Mouse (Mus musculus) kidney, embryonic 15.5 days (tissue): ENCODE data around the gene Hpse2. TPM values are rescaled to one million over a fixed set of nuclear protein-coding genes. Genes with fewer than 3 reads are reported as not detected.

Experiments used
- ATAC-seq: fragments of 200-750 bp; cut with Nextera tagmentation; replicated peaks from 2 replicates; pipeline ENCODE4 v1.8.0; 2017; ENCODE audit warnings: moderate TSS enrichment; ENCODE audit not compliant: low FRiP score
- H3K27ac ChIP-seq: fragments of 300-500 bp; sonication (generic); 2 replicates; pipeline ENCODE4 v1.5.1; 2015; ENCODE audit warnings: mild to moderate bottlenecking, inconsistent platforms
- H3K27me3 ChIP-seq: fragments of 300-500 bp; sonication (generic); 2 replicates; pipeline ENCODE4 v1.6.1; 2015; ENCODE audit warnings: inconsistent platforms
- H3K36me3 ChIP-seq: fragments of 300-500 bp; sonication (generic); 2 replicates; pipeline ENCODE4 v1.6.1; 2015; ENCODE audit warnings: inconsistent platforms
- H3K4me1 ChIP-seq: fragments of 300-500 bp; sonication (generic); 2 replicates; pipeline ENCODE4 v1.6.1; 2015; ENCODE audit warnings: inconsistent platforms
- H3K4me2 ChIP-seq: fragments of 300-500 bp; sonication (generic); 2 replicates; pipeline ENCODE4 v1.6.1; 2015; ENCODE audit warnings: moderate library complexity, mild to moderate bottlenecking, inconsistent platforms
- H3K4me3 ChIP-seq: fragments of 300-500 bp; sonication (generic); replicated peaks from 2 replicates; pipeline ENCODE4 v1.5.1; 2015; ENCODE audit warnings: mild to moderate bottlenecking, inconsistent platforms
- H3K9ac ChIP-seq: fragments of 300-500 bp; sonication (generic); 2 replicates; pipeline ENCODE4 v1.6.1; 2015; ENCODE audit warnings: mild to moderate bottlenecking, inconsistent platforms
- H3K9me3 ChIP-seq: fragments of 300-500 bp; sonication (generic); replicated peaks from 2 replicates; pipeline ENCODE4 v1.6.1; 2016; ENCODE audit warnings: inconsistent platforms
- WGBS: fragments of 180-500 bp; shearing (Covaris S2); methylation state at CpG from one replicate; pipeline ENCODE4 v1.1.7; 2015; ENCODE audit warnings: mixed read lengths; 5-methylcytosine and 5-hydroxymethylcytosine counted together
- polyA plus RNA-seq: library from polyadenylated mRNA; unstranded; fragments of >200 nt; fragmentation: Nextera tagmentation; extraction: Ambion mirVana; gene quantifications from 2 replicates; pipeline ENCODE4 v1.2.1, GENCODE M21; 2015

Gene Hpse2
- polyA plus RNA-seq, 1 experiment from 2014 or later: 1.8 TPM

DNA sequence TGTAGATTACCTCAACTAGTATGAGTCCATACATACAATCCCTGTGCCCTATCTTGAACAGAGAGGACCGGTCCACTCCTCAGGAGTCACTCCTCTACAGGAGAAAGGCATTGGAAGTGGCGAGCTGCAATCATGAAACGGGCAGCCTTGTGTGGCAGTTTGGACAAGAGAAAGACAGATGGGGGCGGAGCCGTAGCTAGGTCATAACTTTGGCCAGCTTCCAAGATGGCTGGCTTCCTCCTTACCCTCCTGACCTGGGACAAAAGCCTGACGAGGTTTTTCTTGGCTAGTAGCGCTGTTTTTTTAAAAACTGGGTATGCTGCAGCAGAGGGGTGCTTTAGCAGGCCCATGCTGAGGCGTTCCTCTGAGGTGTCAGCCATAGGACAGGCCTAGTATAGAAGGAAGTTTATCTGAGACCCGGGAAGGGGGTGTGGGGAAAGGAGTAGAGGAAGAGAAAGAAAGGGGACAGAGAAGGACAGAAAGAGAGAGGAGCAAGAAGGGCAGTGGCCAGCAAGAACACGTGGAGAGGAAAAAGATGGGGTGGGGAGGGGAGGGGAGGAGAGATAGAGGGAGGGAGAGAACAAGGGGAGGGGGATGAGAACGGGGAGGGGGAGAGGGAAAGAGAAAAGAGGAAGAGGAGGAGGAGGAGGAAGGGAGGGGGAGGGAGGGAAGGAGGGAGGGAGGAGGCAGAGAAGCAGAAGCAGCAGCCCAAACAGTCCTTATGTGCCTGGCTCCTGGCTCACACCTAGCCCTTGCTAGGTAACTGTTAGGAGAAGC is 634.8 kb downstream of the Hpse2 start:
- no peaks in the 10 kb centered on the region for H3K36me3 ChIP-seq
- 19% methylated on average over 11 of the region's 11 CpGs for WGBS
- peak overlapping the region; percentile 53; the same call in 1 of the 2 replicates for H3K9ac ChIP-seq
- H3K4me1 ChIP-seq: peaks cover 73% of the 10 kb centered on the region
- peak overlapping the region; percentile 42 for H3K4me3 ChIP-seq
- peak overlapping the region; percentile 65 for H3K4me2 ChIP-seq
- H3K9me3 ChIP-seq: no peaks in the 10 kb centered on the region
- H3K27ac ChIP-seq: peak overlapping the region; percentile 96
- H3K27me3 ChIP-seq: no peaks in the 10 kb centered on the region
- ATAC-seq: peak; percentile 50

DNA sequence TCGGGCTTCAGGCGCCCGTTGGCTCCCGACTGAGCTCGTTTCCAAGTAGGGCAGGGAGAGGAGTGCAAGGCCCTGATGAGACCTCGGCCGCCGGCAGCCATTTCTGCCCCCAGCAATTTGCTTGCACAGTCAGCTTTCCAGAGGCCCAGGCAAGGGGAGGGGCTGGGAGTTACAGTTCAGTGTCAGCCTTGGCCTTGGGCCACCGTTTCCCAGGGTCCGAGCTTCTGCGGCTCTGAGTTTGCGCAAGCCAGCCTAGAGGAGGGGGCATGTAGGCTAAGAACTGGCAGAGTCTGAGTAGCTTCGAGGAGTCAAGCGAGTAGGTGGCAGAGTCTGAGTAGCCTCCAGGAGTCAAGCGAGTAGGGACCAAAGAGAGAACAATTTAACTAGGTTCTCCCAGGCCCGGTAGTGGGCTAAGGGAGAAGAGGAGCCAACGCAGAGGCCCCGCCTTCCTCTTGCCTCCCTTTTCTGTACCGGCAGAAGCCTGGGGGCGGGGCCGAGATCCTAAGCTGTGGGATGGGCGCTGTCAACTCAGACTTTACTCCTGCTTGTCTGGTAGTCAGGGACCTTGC is 635.7 kb downstream of the Hpse2 start, which contains the start of gene Pyroxd2:
Gene Pyroxd2, minus strand, starts transcription at position 413 of the 569 bp plus-strand sequence.
- Histone ChIP-seq H3K27ac (peak within 1 kb of the TSS; percentile 96), H3K9ac (peak within 1 kb of the TSS; percentile 53), H3K9me3 (no peaks in the 10 kb centered on the region), H3K4me1 (peaks cover 65% of the 10 kb centered on the region), H3K4me2 (peak within 1 kb of the TSS; percentile 65), H3K36me3 (no peaks in the 10 kb centered on the region), H3K4me3 (peak within 1 kb of the TSS; percentile 42), H3K27me3 (no peaks in the 10 kb centered on the region)
- WGBS: 2% methylated on average over 22 of the region's 22 CpGs
- ATAC-seq: peak; percentile 88

DNA sequence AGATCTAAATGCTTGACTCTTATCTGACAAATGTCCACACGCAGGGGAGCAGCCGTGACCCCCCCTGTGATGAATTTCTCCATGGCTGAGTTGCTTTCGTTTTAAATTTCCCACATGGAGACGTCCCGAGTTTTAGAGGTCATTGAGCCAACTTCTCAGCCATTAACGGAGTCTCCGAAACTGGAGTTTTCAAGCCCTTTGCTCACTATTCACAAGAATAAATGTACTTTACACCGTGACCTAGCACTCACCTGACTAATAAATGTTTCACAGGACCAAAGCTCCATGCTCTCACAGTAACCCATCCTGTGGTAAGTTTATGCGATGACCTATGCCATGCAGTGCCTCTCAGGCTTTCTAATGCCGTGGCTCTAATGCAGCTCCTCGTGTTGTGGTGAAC is 638.0 kb downstream of the Hpse2 start:
- 51% methylated on average over 11 of the region's 11 CpGs for WGBS
- Histone ChIP-seq H3K36me3 (no peaks in the 10 kb centered on the region), H3K4me3 (no peak overlapping the region), H3K9me3 (no peaks in the 10 kb centered on the region), H3K4me2 (no peak overlapping the region), H3K27me3 (no peaks in the 10 kb centered on the region), H3K9ac (no peak overlapping the region), H3K27ac (no peak overlapping the region), H3K4me1 (peaks cover 58% of the 10 kb centered on the region)
- no peak for ATAC-seq

DNA sequence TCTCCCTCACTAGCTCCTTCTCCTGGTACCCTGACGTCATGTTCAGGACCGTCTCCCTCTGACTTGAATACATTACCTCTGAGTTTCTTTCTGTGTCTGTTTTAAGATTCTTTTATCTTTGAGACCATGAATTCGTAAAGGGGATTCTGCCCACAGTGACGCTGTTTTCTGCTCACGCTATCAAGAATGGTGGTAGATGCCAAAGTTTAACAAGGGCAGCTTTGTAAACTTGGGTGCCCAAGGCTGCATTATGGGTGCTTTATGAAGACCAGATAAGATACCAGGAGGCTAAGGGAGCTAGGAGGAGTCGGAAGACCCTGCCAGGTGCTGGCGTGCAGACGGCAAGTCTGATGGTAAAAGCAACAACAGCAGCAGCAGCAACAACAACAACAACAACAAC is 641.5 kb downstream of the Hpse2 start:
- no peaks in the 10 kb centered on the region for H3K36me3 ChIP-seq
- WGBS: 91% methylated on average over 8 of the region's 8 CpGs

DNA sequence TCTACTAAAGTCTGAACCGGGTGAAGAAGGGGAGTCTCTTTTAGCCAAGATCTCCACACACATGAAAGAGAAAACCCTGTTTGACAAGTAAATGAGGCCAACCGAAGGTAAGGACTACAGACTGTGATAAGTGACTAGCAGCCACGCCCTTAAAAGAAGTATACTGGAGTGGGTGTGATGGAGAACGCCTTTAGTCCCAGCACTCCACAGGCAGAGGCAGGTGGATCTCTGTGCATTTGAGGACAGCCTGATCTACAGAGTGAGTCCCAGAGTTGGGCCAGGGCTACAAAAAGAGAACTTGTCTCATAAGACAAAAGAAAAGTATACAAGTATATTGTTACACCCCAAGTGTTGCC is 642.3 kb downstream of the Hpse2 start:
- H3K4me2 ChIP-seq: no peak overlapping the region
- no peak for ATAC-seq
- H3K9ac ChIP-seq: no peak overlapping the region
- no peak overlapping the region for H3K27ac ChIP-seq
- no peak overlapping the region for H3K4me3 ChIP-seq
- H3K4me1 ChIP-seq: peaks cover 30% of the 10 kb centered on the region
- no peaks in the 10 kb centered on the region for H3K36me3 ChIP-seq
- H3K27me3 ChIP-seq: peaks cover 5% of the 10 kb centered on the region; the same call in 1 of the 2 replicates
- no peaks in the 10 kb centered on the region for H3K9me3 ChIP-seq
- WGBS: 73% methylated on average over 4 of the region's 4 CpGs

More for the DNA sequence above, 641.5 kb downstream of the Hpse2 start:
- no peak overlapping the region for H3K9ac ChIP-seq
- H3K27me3 ChIP-seq: peaks cover 5% of the 10 kb centered on the region; the same call in 1 of the 2 replicates
- H3K9me3 ChIP-seq: no peaks in the 10 kb centered on the region
- no peak overlapping the region for H3K27ac ChIP-seq
- ATAC-seq: no peak
- peaks cover 37% of the 10 kb centered on the region for H3K4me1 ChIP-seq
- H3K4me2 ChIP-seq: no peak overlapping the region
- H3K4me3 ChIP-seq: no peak overlapping the region

DNA sequence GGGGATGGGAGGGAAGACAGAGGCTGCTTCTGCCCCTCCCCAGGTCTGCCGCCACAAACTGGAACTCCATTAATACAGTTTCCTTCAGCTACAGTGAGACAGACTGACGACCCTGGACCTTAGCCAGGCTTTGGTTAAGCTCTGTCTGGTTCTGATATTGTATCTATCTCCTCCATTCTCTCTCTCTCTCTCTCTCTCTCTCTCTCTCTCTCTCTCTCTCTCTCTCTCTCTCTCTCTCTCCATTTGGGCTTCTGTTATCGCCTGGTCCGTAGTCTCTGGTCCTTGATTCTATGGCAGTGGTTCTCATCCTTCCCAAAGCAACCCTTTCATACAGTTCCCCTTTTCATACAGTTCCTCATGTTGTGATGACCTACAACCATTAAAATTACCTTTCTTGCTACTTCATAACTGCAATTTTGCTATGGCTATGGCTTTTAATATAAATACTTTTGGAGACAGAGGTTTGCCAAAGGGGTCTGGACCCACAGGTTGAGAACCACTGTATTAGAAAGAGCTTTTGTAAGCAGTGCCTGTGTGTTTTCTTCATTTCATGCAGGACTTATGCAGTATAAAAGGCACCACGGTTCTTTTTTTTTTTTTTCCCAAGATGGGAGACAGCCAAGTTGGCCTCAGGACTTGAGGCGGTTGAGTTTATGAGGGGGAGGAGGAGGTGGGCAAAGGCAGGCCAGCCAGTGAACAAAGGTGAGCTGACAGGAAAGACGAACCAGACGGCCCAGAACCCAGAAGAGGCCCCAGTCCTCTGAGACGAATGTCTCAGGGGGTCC is 642.9 kb downstream of the Hpse2 start:
- no peaks in the 10 kb centered on the region for H3K9me3 ChIP-seq
- ATAC-seq: no peak
- WGBS: 50% methylated on average over 9 of the region's 9 CpGs
- H3K36me3 ChIP-seq: no peaks in the 10 kb centered on the region
- peaks cover 5% of the 10 kb centered on the region; the same call in 1 of the 2 replicates for H3K27me3 ChIP-seq
- H3K27ac ChIP-seq: 0 out of 2 replicates have a peak overlapping the region, but pooled peaks have one; percentile 4
- peaks cover 24% of the 10 kb centered on the region for H3K4me1 ChIP-seq
- no peak overlapping the region for H3K4me2 ChIP-seq
- no peak overlapping the region for H3K9ac ChIP-seq
- no peak overlapping the region for H3K4me3 ChIP-seq

DNA sequence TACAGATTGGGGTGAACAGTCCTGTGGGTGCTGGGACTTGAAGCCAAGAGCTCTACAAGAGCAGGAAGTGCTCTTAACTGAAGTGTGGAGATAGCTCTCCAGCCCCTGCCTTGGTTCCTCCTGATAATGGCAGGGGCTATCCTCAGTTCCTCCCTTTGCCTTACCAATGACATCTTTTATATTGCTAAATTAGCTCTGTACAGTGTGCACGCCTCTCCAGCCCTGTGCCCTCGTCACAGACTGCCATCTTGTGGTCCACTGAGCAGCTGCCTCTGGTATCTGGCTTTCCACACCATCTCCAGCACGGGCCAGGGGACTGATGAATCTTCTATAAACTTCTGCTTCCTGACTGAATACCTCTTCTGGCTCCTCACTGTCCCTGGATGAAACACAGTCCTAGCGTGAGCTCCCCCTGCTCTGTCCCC is 644.0 kb downstream of the Hpse2 start:
- Histone ChIP-seq H3K4me2 (no peak overlapping the region), H3K36me3 (no peaks in the 10 kb centered on the region), H3K9ac (no peak overlapping the region), H3K4me3 (no peak overlapping the region), H3K4me1 (peaks cover 14% of the 10 kb centered on the region), H3K9me3 (no peaks in the 10 kb centered on the region), H3K27ac (0 out of 2 replicates have a peak overlapping the region, but pooled peaks have one; percentile 4), H3K27me3 (peaks cover 5% of the 10 kb centered on the region; the same call in 1 of the 2 replicates)
- WGBS: 20% methylated on average over 4 of the region's 4 CpGs
- peak; percentile 82 for ATAC-seq

DNA sequence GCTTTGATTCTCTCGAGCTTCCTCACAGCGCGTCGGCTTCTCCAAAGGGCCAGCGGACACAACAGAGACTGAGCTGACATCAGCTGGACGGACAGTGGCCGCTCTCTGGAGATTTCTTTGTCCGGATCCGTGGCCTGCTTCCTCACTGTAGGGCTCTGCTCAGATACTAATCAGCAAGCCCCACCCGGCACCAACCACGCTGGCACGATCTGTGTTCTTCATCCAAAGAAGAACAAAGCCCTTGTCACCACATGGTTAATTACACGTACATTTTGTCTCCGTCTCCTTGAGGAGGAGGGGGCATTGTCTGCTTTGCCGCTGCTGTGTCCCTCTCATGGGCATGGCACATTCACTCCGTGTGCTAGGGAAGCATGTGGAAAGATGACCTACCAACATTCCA is 644.9 kb downstream of the Hpse2 start:
- no peak overlapping the region for H3K27ac ChIP-seq
- H3K9ac ChIP-seq: no peak overlapping the region
- H3K27me3 ChIP-seq: peaks cover 5% of the 10 kb centered on the region; the same call in 1 of the 2 replicates
- peaks cover 14% of the 10 kb centered on the region for H3K4me1 ChIP-seq
- WGBS: 74% methylated on average over 16 of the region's 16 CpGs
- no peak overlapping the region for H3K4me3 ChIP-seq
- ATAC-seq: no peak
- no peak overlapping the region for H3K4me2 ChIP-seq
- no peaks in the 10 kb centered on the region for H3K36me3 ChIP-seq
- H3K9me3 ChIP-seq: no peaks in the 10 kb centered on the region

DNA sequence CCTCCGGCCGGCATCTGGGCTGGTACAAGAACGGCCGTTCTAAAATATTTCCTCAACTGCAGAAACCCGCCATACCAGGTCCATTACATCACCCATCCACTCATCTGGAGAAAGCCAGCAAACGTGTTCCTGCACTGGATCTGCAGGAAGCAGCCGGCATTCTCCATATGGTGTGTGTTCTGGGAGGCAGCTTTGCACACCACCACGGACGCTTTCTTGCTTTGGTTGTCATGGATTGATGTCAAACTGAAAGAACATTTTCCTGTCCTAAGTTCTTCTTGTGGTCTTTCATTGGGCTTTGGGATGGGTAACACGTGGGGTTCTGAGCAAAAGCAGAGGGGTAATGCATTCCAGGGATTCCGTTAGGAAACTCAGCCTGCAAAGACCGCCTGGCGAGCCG is 646.3 kb downstream of the Hpse2 start:
- Histone ChIP-seq H3K4me1 (peaks cover 14% of the 10 kb centered on the region), H3K27ac (no peak overlapping the region), H3K36me3 (no peaks in the 10 kb centered on the region), H3K4me2 (no peak overlapping the region), H3K9ac (no peak overlapping the region), H3K27me3 (peaks cover 5% of the 10 kb centered on the region; the same call in 1 of the 2 replicates), H3K4me3 (no peak overlapping the region), H3K9me3 (no peaks in the 10 kb centered on the region)
- ATAC-seq: no peak
- WGBS: 71% methylated on average over 14 of the region's 14 CpGs

DNA sequence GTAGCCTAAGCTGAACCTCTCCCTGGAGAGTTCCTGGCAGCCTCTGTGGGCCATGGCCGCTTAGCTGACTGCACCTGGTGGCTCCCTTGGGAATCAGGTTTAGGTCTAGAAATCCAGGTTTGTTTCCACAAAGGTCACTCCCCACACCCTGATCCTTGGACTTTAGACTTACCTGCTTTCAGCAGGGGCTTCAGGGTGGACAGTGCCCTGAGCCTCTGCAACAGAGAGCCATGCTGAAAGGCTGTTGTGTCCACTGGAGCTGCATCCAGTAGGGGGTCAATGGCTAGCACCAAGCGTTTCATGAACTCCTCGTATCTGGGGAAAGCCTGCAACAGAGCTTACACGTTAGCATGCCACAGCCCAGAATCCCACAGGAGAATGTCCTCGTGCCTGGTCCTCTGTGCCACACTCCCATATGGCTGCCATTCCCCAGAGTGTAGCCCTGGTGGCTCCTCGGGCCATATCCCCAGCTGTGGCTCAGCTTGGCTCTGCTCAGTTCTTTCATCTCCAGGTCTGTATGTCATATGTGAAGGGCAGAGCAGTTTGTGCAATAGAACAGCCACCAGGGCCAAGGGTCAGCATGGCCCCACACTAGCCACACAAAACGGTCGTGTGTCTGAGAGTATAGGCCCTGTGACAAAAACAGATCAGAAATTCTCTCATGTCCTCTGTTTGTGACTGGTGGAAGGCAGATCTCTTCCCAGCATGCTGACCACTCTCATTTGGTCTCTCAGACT is 647.8 kb downstream of the Hpse2 start:
- Histone ChIP-seq H3K4me3 (no peak overlapping the region), H3K27me3 (peaks cover 5% of the 10 kb centered on the region; the same call in 1 of the 2 replicates), H3K4me1 (peaks cover 12% of the 10 kb centered on the region), H3K9ac (no peak overlapping the region), H3K9me3 (no peaks in the 10 kb centered on the region), H3K36me3 (no peaks in the 10 kb centered on the region), H3K27ac (no peak overlapping the region), H3K4me2 (no peak overlapping the region)
- ATAC-seq: no peak
- 84% methylated on average over 8 of the region's 8 CpGs for WGBS

DNA sequence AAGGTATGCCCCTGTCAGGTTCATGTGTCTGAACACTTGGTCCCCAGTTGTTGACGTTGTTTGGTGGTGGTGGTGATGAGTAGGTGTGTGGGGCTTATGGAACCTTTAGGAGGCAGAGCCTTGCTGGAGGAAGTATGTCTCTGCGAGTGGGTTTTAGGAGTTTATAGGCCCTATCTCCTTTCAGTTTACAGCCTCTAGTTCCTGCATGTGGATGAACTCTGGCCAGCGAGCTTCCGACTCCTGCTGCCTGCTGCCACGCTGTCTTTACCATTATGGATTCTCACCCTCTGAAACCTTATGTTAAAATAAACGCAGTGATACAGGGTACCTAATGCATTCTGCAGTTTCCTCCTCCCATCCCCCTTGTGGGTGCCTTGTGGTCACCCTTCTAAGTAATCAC is 648.4 kb downstream of the Hpse2 start:
- no peak overlapping the region for H3K27ac ChIP-seq
- WGBS: 61% methylated on average over 6 of the region's 6 CpGs
- no peaks in the 10 kb centered on the region for H3K36me3 ChIP-seq
- no peak for ATAC-seq
- H3K4me3 ChIP-seq: no peak overlapping the region
- peaks cover 5% of the 10 kb centered on the region; the same call in 1 of the 2 replicates for H3K27me3 ChIP-seq
- H3K4me1 ChIP-seq: peaks cover 15% of the 10 kb centered on the region
- H3K9me3 ChIP-seq: no peaks in the 10 kb centered on the region
- H3K4me2 ChIP-seq: no peak overlapping the region
- H3K9ac ChIP-seq: no peak overlapping the region
